Mouse (Mus musculus): Measurements from ENCODE around the gene Tnip2.

Tnip2 gene

DNA sequence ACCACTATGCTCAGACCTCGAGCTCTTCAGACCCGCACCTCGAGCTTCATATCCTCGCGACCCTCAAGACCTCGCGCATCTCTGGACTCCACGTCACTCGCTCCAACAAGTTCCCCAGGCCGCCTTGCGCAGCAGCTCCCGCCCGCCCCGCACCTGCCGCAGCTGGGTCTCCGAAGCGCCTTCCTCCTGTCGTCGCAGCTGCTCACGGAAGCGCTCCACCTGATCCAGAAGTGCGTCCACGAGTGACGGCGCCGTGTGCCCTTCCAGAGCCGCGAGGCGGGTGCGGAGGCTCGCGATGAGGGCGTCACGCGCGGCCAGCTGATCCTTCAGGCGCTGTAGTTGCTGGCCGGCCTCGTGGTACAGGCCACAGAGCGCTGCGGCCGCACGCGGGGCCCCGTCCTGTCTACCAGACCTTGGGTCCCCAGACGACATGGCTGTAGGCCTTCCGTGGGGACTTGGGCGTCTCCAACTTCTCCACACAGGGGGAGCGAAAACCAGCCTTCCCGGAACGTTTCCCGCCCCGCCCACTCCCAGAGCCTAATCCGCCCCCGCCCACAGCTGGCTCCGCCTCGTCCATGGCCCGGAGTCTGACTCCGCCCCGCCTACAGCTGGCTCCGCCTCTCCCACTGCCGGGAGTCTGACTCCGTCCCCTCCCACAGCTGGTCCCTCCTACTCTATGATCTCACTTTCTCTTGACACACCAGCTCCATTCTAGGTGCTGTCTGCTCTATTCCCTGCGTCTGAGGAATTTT lies at the start of gene Tnip2:
Tnip2 (minus strand) TSS at position 526 of the 752 bp plus-strand sequence.
- in situ Hi-C loops (cut with MseI, MboI): no loop called here

DNA sequence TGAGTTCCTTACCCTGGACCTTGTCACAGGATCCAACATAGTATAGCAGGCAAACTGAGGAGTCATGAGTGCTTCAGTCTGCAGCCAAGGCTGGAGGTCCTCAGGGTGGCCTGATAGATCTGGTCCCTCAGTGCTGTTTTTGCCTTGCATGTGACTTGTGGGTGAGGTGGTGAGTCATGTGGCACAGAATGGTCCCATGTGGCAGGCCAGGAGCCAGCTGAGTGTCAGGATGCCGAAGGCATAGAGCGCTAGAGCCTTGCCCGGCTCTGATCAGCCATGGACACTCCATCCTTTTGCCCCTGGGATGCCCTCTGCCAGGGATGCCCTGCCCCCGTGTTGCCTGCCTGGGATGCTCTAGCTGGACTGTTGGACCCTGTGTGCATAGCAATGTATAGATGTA lies 38.0 kb upstream of the Tnip2 start:
- in situ Hi-C loops (cut with MseI, MboI): no loop called here

DNA sequence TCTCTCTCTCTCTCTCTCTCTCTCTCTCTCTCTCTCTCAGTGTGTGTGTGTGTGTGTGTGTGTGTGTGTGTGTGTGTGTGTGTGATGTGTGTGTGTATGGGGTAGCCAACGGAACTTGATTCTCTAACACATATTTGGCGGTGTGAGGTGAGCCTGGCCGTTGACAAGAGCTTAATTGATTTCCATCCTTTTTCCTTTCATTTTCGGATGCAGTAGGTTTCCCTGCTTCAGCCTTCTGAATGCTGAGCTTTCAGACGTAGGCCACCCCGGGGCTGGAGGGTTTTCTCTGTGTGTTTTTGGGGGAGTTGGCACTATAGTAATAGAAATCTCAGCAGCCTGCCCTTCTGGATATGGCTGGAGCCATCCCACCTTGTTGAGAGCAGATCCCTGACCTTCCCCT lies 36.5 kb upstream of the Tnip2 start:
- in situ Hi-C loops (cut with MseI, MboI): no loop called here

DNA sequence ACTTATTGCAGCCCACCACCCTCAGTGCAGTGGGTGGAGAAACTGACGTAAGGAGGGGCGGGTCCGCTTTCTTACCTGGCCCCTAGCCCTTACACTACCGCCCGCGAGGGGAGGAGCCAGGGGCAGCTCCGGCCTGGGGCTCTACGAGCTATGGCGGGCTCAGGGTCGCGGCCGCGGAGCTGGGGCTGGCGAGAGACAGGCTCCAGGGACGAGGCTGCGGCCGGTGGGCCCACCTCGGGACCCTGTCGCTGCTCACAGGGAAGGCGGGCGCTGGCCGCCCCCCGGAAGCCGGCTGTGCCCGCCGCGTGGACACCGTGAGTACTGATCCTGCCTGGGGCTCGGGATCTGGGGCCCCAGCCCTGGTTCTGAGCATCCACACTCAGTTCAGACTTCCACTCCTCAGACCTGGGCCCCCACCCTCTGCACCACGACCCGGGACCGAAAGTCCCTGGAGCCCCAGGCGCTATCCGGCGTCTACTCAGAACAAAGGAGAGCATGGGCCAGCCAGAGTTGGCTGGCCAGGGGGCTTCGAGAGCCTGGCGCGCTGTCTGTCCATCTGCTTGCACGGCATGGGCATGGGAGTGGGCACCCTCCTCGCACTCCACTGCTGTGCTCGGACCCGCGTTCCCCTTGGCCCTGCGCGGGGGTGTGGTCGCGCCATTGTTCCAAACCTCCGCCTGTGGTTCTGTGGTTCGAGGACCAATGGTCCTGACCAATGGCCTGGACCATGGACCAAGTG lies 35.9 kb upstream of the Tnip2 start:
- in situ Hi-C loops (cut with MseI, MboI): loop anchor here (10.0 kb wide), 1 partner anchor 95 kb away; no protein-coding TSS in a partner anchor

DNA sequence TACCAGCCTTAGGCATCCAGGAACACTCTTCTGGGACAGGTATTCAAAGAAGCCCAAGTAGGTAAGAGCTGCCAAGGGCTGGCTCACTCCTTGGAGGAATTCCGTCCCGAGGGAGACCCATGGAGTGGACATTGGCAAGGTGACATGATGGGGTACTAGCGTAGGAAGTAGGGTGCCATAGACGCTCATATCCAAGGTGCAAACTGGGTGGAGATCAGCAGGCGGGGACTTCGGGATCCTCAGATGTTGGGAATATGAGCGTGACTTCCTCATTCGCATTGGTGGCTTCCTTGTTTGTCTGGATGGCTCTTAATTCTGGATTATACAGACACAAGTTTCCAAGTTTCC lies 35.3 kb upstream of the Tnip2 start:
- in situ Hi-C loops (cut with MseI, MboI): loop anchor here (10.0 kb wide), 1 partner anchor 96 kb away; no protein-coding TSS in a partner anchor

DNA sequence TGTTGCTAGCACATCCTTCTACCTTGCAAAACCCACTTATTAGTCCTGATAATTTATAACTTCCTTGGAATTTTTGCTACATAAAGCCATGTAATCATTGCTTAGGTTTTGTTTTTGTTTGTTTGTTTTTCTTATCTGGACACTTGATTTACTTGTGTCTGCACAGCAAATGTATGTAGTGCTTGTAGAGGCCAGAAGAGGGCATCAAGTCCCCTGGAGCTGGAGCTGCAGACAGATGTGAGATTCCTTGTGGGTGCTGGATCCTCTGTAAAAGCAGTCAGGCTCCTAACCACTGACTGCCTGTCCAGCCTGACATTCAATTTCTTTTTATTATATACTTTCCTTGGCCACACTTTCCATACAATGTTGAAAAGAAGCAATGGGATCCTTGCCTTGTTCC lies 33.6 kb upstream of the Tnip2 start:
- in situ Hi-C loops (cut with MseI, MboI): loop anchor here (10.0 kb wide), 1 partner anchor 97 kb away; no protein-coding TSS in a partner anchor

DNA sequence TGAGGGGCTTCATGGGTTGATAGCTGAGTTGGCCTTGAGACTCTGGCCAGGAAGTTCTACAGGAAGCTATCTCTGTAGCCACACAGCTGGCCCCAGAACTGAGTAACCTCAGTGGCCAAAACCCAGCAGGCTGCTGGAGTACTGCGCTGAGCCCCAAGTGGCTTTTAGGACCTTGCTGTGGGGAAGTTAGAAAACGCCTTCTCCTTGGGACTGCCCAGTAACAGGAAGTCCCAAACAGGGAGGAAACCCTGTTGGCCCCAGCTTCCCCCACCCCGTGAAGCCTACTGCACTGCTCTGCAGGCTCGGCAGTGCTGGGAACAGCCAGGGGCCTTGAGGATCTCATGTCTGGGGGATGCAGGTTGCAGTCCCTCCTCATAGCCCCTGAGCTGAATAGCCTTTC lies 29.3 kb upstream of the Tnip2 start:
- in situ Hi-C loops (cut with MseI, MboI): loop anchor here (10.0 kb wide), 1 partner anchor 102 kb away; no protein-coding TSS in a partner anchor

DNA sequence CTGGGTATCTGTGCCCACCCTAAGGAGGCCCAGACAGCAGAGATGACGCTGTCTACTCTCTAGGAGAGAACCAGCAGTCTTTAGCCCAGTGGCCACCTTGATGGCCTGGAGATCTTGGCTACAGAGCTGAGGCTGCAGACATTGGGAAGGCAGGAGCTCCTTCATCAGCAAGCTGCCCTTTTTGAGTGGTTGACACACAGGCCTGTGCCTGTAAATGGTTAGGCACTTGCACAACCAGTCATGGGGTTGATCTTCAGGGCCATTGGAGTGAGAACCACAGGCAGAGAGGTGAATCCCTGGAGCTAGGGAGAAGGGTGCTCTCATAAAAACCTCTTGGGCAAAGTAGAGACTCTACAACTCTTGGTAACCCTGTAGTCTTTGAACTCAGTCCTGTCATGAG lies 28.4 kb upstream of the Tnip2 start:
- in situ Hi-C loops (cut with MseI, MboI): loop anchor here (10.0 kb wide), 1 partner anchor 103 kb away; no protein-coding TSS in a partner anchor

DNA sequence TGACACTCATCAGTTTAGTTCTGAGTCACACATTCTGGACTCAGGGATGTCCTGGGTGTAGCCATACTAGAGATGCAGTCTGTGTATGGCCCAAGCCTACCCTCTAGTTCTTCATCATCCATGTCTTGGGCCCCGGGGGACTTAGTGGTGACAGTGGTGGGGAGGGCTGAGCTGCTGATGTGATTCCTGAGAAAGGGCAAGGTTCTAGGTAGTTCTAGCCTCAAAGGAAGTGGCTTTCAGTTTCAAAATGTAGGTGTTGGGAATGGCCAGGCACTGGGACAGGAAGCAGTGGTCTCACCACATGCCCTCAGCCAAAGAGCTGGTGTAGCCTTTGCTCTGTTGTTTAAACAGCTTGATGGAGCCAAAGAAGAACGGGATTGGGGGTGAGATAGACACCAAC lies 25.3 kb upstream of the Tnip2 start:
- in situ Hi-C loops (cut with MseI, MboI): no loop called here

DNA sequence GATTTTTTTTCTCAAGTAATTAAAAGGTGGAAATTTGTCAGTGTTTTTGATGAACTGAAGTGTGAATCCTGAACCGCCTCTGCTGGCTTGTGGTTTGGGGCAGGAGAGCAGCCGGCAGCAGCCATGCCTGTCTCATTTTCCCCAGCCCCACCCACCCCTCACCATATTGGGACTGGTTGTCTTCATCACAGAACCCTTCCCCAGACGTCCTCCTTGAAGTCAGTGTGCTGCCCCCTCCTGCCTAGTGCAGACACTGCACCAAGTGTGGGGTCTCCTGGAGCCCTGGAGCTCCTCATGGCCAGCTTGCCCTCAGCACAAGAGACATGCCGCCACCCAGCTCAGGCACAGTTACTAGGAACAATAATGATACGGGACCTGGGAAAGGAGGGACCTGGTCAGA lies 24.7 kb upstream of the Tnip2 start:
- in situ Hi-C loops (cut with MseI, MboI): no loop called here

DNA sequence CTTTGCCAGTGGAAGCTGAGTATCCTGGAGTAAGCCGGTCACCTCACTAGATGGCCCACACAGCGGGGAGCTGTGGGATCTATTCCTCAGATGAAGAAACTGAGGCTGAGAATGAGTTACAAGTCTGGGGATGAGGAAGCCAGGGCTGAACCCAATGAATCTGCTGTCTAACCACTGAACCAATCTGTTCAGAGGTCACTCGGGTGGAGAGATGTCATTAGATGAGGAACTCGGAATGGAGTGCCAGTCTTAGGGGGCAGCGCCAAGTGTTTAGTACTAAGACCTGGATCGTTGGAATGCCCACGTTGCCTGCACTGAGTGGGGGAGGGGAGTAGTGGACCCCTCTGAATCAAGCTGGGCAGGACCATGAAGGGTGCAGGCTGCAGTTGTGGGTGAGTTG lies 24.3 kb upstream of the Tnip2 start:
- in situ Hi-C loops (cut with MseI, MboI): no loop called here

DNA sequence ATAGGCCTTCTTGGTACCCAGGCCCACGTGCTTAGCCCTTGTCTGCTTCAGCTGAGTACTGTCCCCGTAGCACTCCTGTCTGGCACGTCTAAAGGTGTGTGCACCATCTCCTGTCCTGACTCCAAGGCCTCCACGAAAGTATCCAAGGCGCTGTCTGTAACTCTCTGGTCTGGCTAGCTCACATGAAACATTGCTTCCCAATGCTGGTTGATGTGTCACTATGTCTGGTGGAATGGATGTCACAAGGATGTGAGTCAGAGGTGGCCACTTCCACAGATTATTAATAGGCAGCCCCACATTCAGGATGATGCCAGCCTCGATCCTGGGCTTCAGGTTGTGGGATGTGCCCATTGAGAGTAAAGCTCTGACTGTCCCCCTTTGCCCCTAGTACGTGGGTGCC lies 22.0 kb upstream of the Tnip2 start:
- in situ Hi-C loops (cut with MseI, MboI): no loop called here

DNA sequence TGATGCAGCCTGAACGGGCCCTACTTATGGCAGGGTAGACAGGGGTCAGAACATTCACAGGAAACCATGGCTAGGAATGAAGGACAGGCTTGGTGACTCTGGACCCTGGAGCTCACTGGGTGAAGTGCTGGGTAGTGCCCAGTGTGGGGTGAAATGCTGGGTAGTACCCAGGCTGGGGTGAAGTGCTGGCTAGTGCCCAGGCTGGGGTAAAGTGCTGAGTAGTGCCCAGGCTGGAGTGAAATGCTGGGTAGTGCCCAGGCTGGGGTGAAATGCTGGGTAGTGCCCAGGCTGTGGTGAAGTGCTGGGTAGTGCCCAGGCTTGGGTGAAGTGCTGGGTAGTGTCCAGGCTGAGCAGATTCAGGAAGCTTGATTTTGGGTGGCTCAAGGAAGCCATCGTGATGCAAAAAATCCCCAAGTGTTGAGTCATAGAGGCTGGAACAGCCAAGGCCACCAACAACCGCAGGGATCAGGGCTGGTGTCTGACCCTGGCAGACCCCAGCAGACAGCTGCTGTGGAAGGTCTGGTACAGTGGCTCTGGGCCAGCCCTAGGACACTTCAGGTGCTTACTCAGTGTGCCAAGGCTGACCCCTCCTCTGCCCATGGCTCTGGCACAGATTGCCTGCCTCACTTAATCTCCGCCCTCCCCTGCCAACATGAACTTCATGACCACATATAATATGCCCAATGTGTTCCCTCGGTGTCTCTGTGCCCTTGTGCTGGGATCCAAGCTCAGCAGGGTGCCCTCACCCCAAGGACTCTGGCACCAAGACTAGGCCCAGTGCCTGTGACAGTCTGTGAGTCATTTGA lies 21.2 kb upstream of the Tnip2 start:
- in situ Hi-C loops (cut with MseI, MboI): no loop called here

DNA sequence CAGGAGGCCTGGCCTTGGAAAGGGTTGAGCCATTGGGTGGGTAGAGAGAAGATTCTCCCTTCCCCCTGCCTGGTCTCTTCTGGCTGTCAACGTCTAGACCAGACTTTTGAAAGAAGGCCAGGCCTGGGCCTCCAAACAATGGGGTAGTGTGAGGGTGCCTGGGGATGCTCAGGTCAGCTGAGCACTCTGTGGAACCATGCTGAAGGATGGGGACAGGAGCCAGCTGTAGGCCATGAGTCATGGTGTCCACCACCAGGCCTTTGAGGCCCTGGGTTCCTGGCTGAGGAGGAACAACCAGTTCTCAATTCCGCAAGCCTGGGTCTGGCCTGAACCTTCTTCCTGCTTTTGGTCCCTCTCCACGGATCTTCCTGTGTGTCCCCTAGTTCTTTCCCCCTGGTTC lies 20.0 kb upstream of the Tnip2 start:
- in situ Hi-C loops (cut with MseI, MboI): no loop called here

DNA sequence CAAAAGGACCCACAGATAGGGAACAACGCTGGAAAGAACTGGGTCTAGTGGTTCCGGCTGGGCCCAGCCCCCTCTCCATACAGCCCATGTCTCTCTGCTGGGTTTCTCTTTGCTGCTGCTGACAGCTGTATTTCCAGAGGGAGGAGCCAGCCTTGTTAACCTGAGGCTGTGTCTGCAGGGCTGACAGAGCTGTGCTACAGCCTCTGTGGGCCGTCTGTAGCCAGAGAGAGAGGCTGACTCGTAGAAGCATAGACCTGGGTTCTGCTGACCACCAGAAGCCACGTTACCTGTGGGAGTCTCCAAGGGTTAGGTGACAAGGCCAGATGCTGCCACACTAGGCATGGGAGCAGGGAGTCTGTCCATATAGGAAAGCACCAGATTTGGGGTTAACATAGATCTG lies 19.3 kb upstream of the Tnip2 start:
- in situ Hi-C loops (cut with MseI, MboI): no loop called here

DNA sequence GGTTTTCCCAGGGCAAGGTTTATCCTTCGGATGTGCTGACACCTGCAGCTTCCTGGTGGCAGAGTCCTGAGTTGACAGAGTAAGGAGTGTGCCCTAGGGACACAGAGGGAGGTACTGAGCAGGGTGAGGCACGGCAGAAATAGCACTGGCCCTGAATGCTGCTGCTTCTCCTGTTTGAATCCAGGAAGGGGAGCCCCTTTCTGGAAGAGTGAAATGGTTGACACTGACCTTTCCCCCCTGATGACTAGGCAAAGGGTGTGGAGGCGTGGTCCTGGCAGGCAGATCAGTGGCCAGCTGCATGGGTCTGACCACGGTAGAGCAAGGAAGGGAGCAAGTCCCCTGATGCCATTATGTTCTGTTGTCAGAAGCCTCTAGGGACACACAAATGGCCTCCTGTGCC lies 16.9 kb upstream of the Tnip2 start:
- in situ Hi-C loops (cut with MseI, MboI): no loop called here

DNA sequence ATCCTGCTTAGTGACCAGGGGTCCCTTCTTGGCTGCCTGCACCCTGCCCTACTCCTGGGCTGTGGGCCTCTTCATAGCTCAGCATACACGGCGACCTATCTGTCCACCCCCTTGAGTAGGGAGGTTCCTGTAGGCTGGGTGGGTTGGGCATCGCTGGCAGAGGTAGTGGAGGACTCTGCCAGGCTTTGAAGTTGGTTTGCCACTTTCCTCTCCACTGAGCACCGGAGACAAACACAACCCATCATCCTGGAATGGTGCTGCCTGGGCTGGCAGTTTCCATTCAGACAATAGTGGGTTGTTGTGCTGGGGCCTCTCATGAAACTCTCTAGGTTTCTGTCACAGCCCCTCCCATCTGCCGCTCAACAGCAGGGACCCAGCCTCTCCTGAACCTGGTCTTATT lies 16.3 kb upstream of the Tnip2 start:
- in situ Hi-C loops (cut with MseI, MboI): no loop called here

DNA sequence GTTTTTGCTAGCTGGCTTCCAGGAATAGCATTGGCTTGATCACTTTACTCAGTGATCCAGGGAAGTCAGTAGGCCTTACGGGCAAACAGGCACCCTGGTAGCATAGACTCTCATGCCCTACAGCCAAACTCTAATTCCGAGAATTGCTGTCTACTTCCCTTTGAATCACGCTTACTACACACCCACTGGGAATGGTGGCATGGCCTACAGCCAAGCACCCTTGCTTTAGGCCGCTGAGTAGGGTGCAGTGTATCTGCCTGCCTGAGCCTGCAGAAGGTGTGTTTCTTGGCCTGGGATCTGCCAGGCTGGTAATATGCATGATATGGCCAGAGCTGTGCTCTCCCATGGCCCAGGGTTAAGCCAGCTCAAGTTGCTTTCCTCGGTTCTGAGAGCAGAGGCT lies 14.9 kb upstream of the Tnip2 start:
- in situ Hi-C loops (cut with MseI, MboI): no loop called here

DNA sequence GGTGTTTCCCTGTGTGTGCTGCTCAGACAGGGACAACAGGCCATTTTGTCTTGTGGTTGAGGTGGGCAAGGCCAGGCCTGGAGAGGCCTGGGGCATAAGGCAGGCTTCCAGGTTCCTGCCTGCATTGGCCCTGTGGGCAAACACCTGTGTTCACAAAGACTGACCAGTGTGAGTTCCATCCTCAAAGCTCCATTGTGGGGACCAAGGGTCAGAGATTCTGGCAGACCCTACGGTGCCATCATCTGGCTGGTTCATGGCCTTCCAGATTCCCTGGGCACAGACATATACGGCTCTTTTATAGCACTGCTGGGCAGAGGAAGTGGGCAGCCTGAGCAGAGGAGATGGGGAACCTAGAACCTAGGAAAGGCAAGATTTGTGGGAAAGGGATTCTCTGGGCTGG lies 13.6 kb upstream of the Tnip2 start:
- in situ Hi-C loops (cut with MseI, MboI): no loop called here

DNA sequence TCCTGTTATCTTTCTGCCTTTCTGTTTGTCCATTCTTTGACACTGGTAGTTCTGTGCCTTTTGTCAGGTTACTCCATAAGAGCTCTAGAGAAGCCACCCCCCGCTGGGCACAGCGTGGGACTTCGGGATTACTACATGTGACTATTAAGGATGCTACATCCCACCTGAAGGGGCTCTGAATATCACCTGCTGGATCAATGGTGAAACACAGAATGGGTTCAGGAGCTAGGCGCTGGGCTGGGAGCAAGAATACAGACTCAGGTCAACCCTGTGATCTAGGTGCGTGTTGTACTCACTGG lies 12.6 kb upstream of the Tnip2 start:
- in situ Hi-C loops (cut with MseI, MboI): no loop called here

DNA sequence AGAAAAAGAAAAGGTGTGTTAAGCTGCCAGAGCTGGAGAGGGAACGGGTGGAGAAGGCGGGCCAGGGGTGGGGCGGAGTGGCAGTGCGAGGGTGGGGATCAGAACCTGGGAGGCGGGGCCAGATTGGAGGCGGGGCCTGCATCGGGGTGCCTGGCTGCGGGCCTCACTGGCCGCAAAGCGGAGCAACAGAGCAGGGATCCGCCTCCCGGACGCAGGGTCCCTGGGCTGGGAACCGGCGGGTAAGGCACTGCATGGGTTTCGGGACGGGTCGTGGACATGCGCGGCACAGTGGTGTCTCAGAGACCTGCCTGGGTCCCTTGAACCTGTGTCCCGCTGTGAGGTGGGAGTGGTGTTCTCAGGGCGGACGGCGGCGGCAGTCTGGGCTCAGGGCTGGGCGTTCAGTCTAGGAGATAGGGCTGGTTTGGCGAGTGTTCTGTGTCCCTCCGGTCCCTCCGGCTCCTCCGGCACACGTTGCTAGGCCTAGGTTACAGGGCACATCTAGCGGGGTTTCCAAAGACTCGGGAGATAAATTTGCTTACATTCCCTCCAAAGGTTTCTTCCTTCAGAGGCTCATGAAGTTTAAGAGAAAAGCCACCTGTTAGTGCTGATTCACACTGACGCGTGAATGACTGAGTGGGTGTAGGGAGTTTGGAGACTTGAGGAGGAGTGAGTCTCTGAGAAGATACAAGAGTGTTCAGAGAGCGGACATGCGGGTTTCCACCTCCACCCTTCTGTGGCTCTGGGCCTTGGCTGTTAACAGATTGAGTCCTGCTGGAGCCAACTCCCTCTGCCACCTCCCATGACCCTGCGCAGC lies 12.1 kb upstream of the Tnip2 start, which contains the start of gene Sh3bp2:
Sh3bp2 (plus strand) TSS at position 176 of the 814 bp plus-strand sequence.
- in situ Hi-C loops (cut with MseI, MboI): no loop called here

DNA sequence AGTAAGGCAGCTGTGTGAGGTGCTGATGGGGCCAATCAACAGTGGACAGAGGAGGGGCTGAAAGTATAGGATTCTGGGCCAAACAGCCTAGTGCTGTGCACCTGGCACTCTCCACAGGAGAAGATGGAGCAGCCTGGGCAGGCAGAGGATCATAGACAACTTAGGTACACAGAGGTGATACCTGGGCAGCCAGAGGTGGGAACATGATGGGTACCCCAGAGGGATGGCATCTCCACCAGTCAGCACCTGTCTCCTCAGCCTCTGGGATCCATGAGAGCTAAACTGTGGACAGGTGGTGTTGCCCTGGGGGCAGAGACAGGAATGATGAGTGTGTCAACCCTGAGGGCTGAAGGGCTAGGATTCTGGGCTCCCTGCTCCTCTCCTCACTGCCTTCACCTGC lies 10.7 kb upstream of the Tnip2 start:
- in situ Hi-C loops (cut with MseI, MboI): no loop called here

Data from mouse trophoblast stem cell (cell line).